Mouse (Mus musculus) intestine, embryonic 14.5 days (tissue): ENCODE results near the gene Cyp8b1. TPM values are rescaled to one million over a fixed set of nuclear protein-coding genes. Genes with fewer than 3 reads are reported as not detected.

Experiments
- ATAC-seq: fragments of 200-750 bp; cut with Nextera tagmentation; replicated peaks from 2 replicates; pipeline ENCODE4 v1.8.0; 2017; ENCODE audit warnings: low read depth, moderate number of reproducible peaks, moderate TSS enrichment, moderate library complexity; ENCODE audit not compliant: low FRiP score, low TSS enrichment
- DNase-seq: peaks from one replicate; pipeline ENCODE4 v3.0.0-alpha.2; 2018; ENCODE audit warnings: low spot score
- H3K27ac ChIP-seq: fragments of 300-500 bp; sonication (generic); 2 replicates; pipeline ENCODE4 v1.5.1; 2014; ENCODE audit warnings: low read depth, mild to moderate bottlenecking, control low read depth
- H3K27me3 ChIP-seq: fragments of 300-500 bp; sonication (generic); replicated peaks from 2 replicates; pipeline ENCODE4 v1.6.1; 2014; ENCODE audit warnings: low read length, control low read depth; ENCODE audit not compliant: control insufficient read depth, insufficient read depth
- H3K36me3 ChIP-seq: fragments of 300-500 bp; sonication (generic); 2 replicates; pipeline ENCODE4 v1.6.1; 2014; ENCODE audit warnings: low read length, control low read depth; ENCODE audit not compliant: control insufficient read depth, insufficient read depth
- H3K4me1 ChIP-seq: fragments of 300-500 bp; sonication (generic); replicated peaks from 2 replicates; pipeline ENCODE4 v1.6.1; 2014; ENCODE audit warnings: low read length, control low read depth, mixed read lengths; ENCODE audit not compliant: control insufficient read depth, insufficient read depth
- H3K4me2 ChIP-seq: fragments of 300-500 bp; sonication (generic); 2 replicates; pipeline ENCODE4 v1.6.1; 2014; ENCODE audit warnings: low read length
- H3K4me3 ChIP-seq: fragments of 300-500 bp; sonication (generic); 2 replicates; pipeline ENCODE4 v1.5.1; 2014; ENCODE audit warnings: low read depth, low read length, control low read depth, mixed read lengths
- H3K9ac ChIP-seq: fragments of 300-500 bp; sonication (generic); 2 replicates; pipeline ENCODE4 v1.6.1; 2014; ENCODE audit warnings: mild to moderate bottlenecking, low read length
- H3K9me3 ChIP-seq: fragments of 300-500 bp; sonication (generic); 2 replicates; pipeline ENCODE4 v1.6.1; 2016; ENCODE audit warnings: low read length, control low read depth; ENCODE audit not compliant: control insufficient read depth
- WGBS: fragments of 180-500 bp; shearing (Covaris S2); extraction: QIAGEN DNeasy Blood & Tissue Kit; methylation state at CpG from one replicate; pipeline ENCODE4 v1.1.7; 2014; 5-methylcytosine and 5-hydroxymethylcytosine counted together
- polyA plus RNA-seq: library from polyadenylated mRNA; unstranded; fragments of >200 nt; fragmentation: Nextera tagmentation; extraction: Ambion mirVana; gene quantifications from 2 replicates; pipeline ENCODE4 v1.2.1, GENCODE M21; 2014

The Cyp8b1 gene
- polyA plus RNA-seq, 1 experiment from 2014 or later, result not detected

DNA sequence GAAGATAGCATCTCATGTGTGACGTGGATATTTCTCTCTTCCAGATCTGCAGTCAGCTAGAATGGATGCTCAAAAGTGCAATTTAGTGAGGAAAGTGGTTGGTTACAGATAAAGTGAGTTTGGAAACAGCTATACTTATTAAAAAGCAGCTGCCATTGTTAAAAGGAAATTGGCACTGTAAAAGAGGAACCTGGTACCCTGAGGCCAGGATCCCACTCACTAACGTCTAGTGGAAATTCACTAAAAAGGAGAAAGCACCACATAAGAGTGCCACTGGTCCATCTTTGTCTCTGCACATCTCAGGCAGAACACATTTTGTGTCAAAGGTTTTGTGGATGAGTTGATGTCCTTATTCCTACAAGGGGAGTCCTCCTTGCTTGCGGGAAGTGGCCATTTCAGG is 27.5 kb upstream of the Cyp8b1 start:
- Histone ChIP-seq H3K27ac (no peak overlapping the region), H3K9me3 (no peaks in the 10 kb centered on the region), H3K36me3 (no peaks in the 10 kb centered on the region), H3K4me1 (no peaks in the 10 kb centered on the region), H3K4me3 (no peak overlapping the region), H3K27me3 (no peaks in the 10 kb centered on the region), H3K4me2 (no peak overlapping the region), H3K9ac (no peak overlapping the region)
- DNase-seq (no peak), ATAC-seq (no peak)
- 84% methylated on average over 3 of the region's 3 CpGs for WGBS

DNA sequence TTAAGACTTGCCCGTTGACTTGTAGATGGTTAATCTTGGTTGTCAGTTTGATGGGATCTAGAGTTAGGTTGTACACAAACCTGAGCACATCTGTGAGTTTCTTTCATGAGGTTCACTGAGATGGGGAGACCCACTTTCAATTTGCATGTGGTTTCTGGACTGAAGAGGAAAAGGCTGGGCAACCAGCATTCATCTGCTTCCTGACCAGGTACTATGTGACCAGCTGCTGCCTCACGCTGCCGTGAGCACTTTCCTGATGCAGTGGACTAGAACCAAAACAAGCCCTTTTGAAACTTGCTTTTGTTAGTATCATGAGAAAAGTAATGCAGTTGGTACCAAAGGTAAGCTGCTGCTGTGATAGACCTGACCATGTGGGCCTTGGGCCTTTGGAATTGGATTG is 26.9 kb upstream of the Cyp8b1 start:
- H3K36me3 ChIP-seq, result no peaks in the 10 kb centered on the region
- DNase-seq, result no peak
- no peak overlapping the region for H3K9ac ChIP-seq
- no peak overlapping the region for H3K27ac ChIP-seq
- H3K9me3 ChIP-seq, result no peaks in the 10 kb centered on the region
- no peak overlapping the region for H3K4me3 ChIP-seq
- no peak overlapping the region for H3K4me2 ChIP-seq
- H3K4me1 ChIP-seq, result no peaks in the 10 kb centered on the region
- WGBS, result 86% methylated on average over 3 of the region's 3 CpGs
- H3K27me3 ChIP-seq, result no peaks in the 10 kb centered on the region
- no peak for ATAC-seq

DNA sequence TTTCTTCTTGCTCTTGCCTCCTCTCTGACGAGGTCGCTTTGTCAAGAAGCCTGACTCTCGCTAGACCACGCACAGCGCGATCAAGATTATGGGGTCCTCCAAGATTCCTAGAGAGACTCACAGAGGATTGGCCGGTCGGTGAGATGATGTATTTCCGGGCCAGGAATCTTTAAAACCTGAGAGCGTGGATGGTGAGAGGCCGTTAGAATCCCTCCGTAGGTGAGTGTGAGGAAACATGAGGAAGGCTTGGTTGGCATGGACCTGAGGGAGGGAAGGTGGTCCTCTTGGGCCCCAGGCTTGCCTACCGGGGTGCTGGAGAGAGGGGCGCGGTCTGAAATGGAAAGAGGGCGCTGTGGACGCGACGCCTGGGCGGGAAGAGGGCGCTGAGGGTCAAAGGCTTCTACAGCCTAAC is 21.8 kb upstream of the Cyp8b1 start:
- no peaks in the 10 kb centered on the region for H3K4me1 ChIP-seq
- H3K4me3 ChIP-seq, result peak overlapping the region; percentile 40
- 53% methylated on average over 21 of the region's 21 CpGs for WGBS
- H3K36me3 ChIP-seq, result no peaks in the 10 kb centered on the region
- H3K9me3 ChIP-seq, result no peaks in the 10 kb centered on the region
- DNase-seq (no peak), ATAC-seq (no peak; the same call in 1 of the 2 replicates)
- no peaks in the 10 kb centered on the region for H3K27me3 ChIP-seq
- peak overlapping the region; percentile 39 for H3K9ac ChIP-seq
- no peak overlapping the region for H3K27ac ChIP-seq
- H3K4me2 ChIP-seq, result peak overlapping the region; percentile 44

DNA sequence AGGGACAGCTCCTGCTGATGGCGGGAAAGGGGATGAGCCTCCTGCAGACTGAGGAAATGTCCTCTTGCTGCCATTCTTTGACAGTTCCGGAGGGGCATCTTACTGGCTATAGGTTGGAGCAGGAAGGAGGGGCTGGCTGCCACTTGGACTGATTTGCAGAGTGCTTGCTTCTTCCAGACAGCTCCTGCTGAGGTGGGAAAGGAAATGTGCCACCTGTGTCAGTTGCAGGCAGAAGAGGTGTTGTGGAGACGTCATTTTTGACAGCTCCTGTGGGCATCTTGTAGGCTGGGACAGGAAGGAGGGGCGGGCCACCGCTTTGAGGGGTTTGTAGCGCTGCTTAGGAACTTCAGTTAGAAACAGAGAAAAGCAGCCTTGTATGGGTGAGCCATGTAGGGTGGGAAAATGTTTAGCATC is 21.4 kb upstream of the Cyp8b1 start:
- no peak for ATAC-seq
- no peak overlapping the region for H3K9ac ChIP-seq

DNA sequence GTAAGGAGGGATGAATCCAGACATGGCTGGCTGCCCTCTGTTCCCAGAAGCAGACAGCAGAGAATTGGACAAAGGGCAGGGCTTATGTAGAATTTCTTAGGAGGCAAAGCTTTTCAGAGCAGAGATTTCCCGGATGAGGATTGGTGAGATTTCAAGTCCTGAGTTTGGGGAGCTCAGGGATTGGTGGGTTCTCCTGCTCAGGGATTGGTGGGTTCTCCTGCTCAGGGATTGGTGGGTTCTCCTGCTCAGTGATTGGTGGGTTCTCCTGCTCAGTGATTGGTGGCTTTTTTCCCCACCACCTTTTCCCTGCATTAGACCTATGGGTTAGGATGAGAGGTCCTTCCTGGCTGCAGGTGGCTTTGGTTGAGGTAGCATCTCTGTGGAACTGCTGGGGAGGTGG is 20.8 kb upstream of the Cyp8b1 start:
- DNase-seq, result no peak
- ATAC-seq, result no peak

More for the DNA sequence above, 21.4 kb upstream of the Cyp8b1 start:
- 57% methylated on average over 6 of the region's 6 CpGs for WGBS
- H3K27ac ChIP-seq, result no peak overlapping the region
- H3K4me1 ChIP-seq, result no peaks in the 10 kb centered on the region
- H3K9me3 ChIP-seq, result no peaks in the 10 kb centered on the region
- peak overlapping the region; percentile 44 for H3K4me2 ChIP-seq
- no peak for DNase-seq
- no peaks in the 10 kb centered on the region for H3K27me3 ChIP-seq
- no peaks in the 10 kb centered on the region for H3K36me3 ChIP-seq
- peak overlapping the region; percentile 40; the same call in 1 of the 2 replicates for H3K4me3 ChIP-seq

DNA sequence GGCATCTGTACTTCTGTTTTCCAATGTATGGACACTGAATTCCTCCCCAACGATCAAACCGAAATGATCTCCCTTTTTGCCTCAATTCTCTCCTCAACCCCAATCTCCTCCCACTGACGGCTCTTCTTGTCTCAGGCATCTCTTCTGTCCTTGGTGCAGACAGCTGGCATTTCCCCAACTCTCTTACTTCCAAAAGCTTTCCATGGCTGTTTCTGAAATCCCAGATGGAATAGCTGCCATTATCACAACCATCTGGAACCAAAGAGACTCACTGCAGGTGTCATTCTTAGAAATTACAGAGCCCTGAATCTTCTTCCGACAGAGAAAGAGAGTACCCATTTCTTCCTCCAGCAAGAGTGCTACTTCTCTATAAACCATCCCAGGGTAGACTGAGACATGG is 18.8 kb upstream of the Cyp8b1 start:
- Histone ChIP-seq H3K4me2 (no peak overlapping the region), H3K9ac (no peak overlapping the region), H3K4me3 (no peak overlapping the region), H3K27ac (no peak overlapping the region), H3K9me3 (no peaks in the 10 kb centered on the region), H3K4me1 (no peaks in the 10 kb centered on the region), H3K36me3 (no peaks in the 10 kb centered on the region), H3K27me3 (no peaks in the 10 kb centered on the region)
- DNase-seq (no peak), ATAC-seq (no peak)
- WGBS, result 85% methylated on average over 4 of the region's 4 CpGs

More for the DNA sequence above, 20.8 kb upstream of the Cyp8b1 start:
- Histone ChIP-seq H3K4me2 (peak overlapping the region; percentile 44; the same call in 1 of the 2 replicates), H3K4me3 (no peak overlapping the region), H3K27ac (no peak overlapping the region), H3K9me3 (no peaks in the 10 kb centered on the region), H3K27me3 (no peaks in the 10 kb centered on the region), H3K9ac (no peak overlapping the region), H3K36me3 (no peaks in the 10 kb centered on the region), H3K4me1 (no peaks in the 10 kb centered on the region)
- 88% methylated on average over 1 of the region's 1 CpGs for WGBS

DNA sequence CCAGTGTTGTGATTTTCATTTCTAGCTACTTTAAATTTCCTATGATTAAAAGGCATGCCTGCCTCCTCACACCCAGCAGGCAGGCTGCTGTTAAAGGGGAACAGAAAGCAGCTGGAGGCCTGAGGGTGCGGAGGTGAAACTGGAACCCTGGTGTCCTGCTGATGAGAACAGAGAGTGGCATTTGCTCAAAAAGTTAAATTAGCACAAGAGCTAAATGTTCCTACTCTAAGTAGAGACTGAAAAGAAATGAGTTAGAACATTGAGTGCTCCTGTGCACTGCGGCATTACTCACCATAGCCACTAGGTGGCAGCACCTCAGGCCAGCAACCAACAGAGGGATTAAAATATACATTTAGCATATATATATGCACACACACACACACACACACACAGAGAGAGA is 12.4 kb upstream of the Cyp8b1 start:
- 36% methylated on average over 2 of the region's 2 CpGs for WGBS
- no peaks in the 10 kb centered on the region for H3K4me1 ChIP-seq
- H3K36me3 ChIP-seq, result no peaks in the 10 kb centered on the region
- H3K27me3 ChIP-seq, result no peaks in the 10 kb centered on the region
- no peak overlapping the region for H3K9ac ChIP-seq
- no peak overlapping the region for H3K4me3 ChIP-seq
- DNase-seq (peak; percentile 70), ATAC-seq (no peak)
- no peaks in the 10 kb centered on the region for H3K9me3 ChIP-seq
- H3K27ac ChIP-seq, result no peak overlapping the region
- no peak overlapping the region for H3K4me2 ChIP-seq

GRCm38 (mm10) chr9:121927721-121928120 is 11.6 kb upstream of the Cyp8b1 start:
- 79% methylated on average over 7 of the region's 7 CpGs for WGBS

DNA sequence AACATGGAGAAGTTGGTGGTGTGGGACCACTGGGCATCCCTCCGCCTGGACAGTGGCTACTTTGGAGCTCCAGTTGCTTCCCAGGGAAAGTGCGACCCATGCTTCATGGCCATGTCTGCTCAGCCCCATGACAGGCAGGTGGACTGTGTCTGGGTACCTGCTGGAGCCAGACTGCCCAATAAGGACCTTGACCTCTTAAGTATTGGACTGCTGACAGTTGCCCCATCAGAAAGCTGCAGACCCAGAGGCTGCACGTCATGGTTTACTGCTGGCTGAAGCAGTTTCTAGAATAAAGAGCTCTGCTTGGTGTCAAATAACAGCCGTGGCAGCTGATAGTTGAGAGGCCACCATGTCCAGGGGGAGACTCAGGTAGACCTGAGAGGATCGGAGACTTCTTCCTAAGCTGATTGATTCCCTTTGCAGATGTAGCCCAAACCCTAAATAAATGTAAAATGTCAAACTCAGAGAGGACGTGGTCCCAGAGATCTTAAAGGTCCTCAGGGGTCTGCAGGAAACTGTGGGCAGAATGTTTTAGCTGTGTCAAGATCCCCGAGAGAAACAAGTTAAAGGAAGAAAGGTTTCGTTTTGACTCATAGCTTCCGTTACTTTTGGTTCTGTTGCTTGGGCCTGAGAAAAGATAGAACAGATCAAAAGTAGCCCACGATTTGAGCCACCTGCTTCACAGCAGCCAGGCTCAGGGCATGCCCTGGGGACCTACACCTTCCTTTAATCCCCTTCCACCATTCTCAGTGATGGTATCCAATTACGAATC is 10.7 kb upstream of the Cyp8b1 start:
- Histone ChIP-seq H3K4me2 (no peak overlapping the region), H3K4me1 (no peaks in the 10 kb centered on the region), H3K36me3 (no peaks in the 10 kb centered on the region), H3K4me3 (no peak overlapping the region), H3K9me3 (no peaks in the 10 kb centered on the region), H3K9ac (no peak overlapping the region), H3K27ac (no peak overlapping the region), H3K27me3 (no peaks in the 10 kb centered on the region)
- 46% methylated on average over 11 of the region's 11 CpGs for WGBS
- no peak for ATAC-seq
- DNase-seq, result no peak

More at GRCm38 (mm10) chr9:121927721-121928120, 11.6 kb upstream of the Cyp8b1 start:
- no peak overlapping the region for H3K9ac ChIP-seq
- H3K27me3 ChIP-seq, result no peaks in the 10 kb centered on the region
- ATAC-seq (no peak), DNase-seq (no peak)
- no peaks in the 10 kb centered on the region for H3K9me3 ChIP-seq
- H3K27ac ChIP-seq, result no peak overlapping the region
- no peaks in the 10 kb centered on the region for H3K36me3 ChIP-seq
- H3K4me2 ChIP-seq, result no peak overlapping the region
- H3K4me3 ChIP-seq, result no peak overlapping the region
- no peaks in the 10 kb centered on the region for H3K4me1 ChIP-seq
